Mouse (Mus musculus) stomach, embryonic 16.5 days (tissue): ENCODE data around the gene Dffb. TPM values are rescaled to one million over a fixed set of nuclear protein-coding genes. Genes with fewer than 3 reads are reported as not detected.
"Not testable (repeated sequence)": the region's sequence is repeated elsewhere in the genome, so short reads cannot be mapped to it uniquely, and the experiment has no call there.

Experiments used
- ATAC-seq: fragments of 200-750 bp; cut with Nextera tagmentation; 2 replicates; pipeline ENCODE4 v1.8.0; 2017; ENCODE audit warnings: moderate number of reproducible peaks, moderate TSS enrichment; ENCODE audit not compliant: insufficient read depth, low FRiP score
- H3K27ac ChIP-seq: fragments of 300-500 bp; sonication (generic); 2 replicates; pipeline ENCODE4 v1.5.1; 2014; ENCODE audit warnings: low read length
- H3K27me3 ChIP-seq: fragments of 300-500 bp; sonication (generic); 2 replicates; pipeline ENCODE4 v1.6.1; 2014; ENCODE audit warnings: low read length, control low read depth, mixed read lengths; ENCODE audit not compliant: control insufficient read depth, insufficient read depth
- H3K36me3 ChIP-seq: fragments of 300-500 bp; sonication (generic); 2 replicates; pipeline ENCODE4 v1.6.1; 2014; ENCODE audit warnings: low read length; ENCODE audit not compliant: control insufficient read depth, insufficient read depth
- H3K4me1 ChIP-seq: fragments of 300-500 bp; sonication (generic); 2 replicates; pipeline ENCODE4 v1.6.1; 2014; ENCODE audit warnings: low read length, control low read depth, mixed read lengths; ENCODE audit not compliant: control insufficient read depth, insufficient read depth
- H3K4me2 ChIP-seq: fragments of 300-500 bp; sonication (generic); 2 replicates; pipeline ENCODE4 v1.6.1; 2014; ENCODE audit warnings: low read depth, low read length, mixed read lengths
- H3K4me3 ChIP-seq: fragments of 300-500 bp; sonication (generic); replicated peaks from 2 replicates; pipeline ENCODE4 v1.5.1; 2014; ENCODE audit warnings: mild to moderate bottlenecking, low read length
- H3K9ac ChIP-seq: fragments of 300-500 bp; sonication (generic); 2 replicates; pipeline ENCODE4 v1.6.1; 2014; ENCODE audit warnings: low read length
- H3K9me3 ChIP-seq: fragments of 300-500 bp; sonication (generic); replicated peaks from 2 replicates; pipeline ENCODE4 v1.6.1; 2016; ENCODE audit warnings: low read length, control low read depth; ENCODE audit not compliant: control insufficient read depth
- WGBS: fragments of 180-500 bp; shearing (Covaris S2); extraction: QIAGEN DNeasy Blood & Tissue Kit; methylation state at CpG from one replicate; pipeline ENCODE4 v1.1.7; 2014; 5-methylcytosine and 5-hydroxymethylcytosine counted together
- polyA plus RNA-seq: library from polyadenylated mRNA; unstranded; fragments of >200 nt; fragmentation: Nextera tagmentation; extraction: Ambion mirVana; gene quantifications from 2 replicates; pipeline ENCODE4 v1.2.1, GENCODE M21; 2015

The Dffb gene
- polyA plus RNA-seq, 1 experiment from 2014 or later = 12.8 TPM

DNA sequence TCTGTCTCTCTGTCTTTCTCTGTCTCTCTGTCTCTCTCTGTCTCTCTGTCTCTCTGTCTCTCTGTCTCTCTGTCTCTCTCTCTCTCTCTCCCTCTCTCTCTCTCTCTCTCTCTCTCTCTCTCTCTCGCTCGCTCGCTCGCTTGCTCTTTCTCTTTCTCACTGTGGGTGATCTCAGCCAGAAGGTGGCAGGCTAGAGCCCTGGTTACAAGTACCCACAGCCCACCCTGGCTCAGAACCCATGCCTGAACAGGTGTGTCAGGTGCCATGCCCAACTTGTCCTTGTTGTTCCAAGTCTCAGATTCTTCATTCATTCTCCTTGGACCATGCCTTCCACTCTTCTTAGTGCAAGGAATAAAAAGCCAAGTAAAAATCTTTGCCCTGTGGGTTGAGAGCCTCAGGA, 52.8 kb downstream of the Dffb start:
- H3K27ac ChIP-seq, H3K4me2 ChIP-seq, H3K36me3 ChIP-seq, H3K27me3 ChIP-seq, H3K4me1 ChIP-seq, H3K4me3 ChIP-seq, H3K9ac ChIP-seq, H3K9me3 ChIP-seq, ATAC-seq: not testable (repeated sequence)
- WGBS = 35% methylated on average over 4 of the region's 4 CpGs

DNA sequence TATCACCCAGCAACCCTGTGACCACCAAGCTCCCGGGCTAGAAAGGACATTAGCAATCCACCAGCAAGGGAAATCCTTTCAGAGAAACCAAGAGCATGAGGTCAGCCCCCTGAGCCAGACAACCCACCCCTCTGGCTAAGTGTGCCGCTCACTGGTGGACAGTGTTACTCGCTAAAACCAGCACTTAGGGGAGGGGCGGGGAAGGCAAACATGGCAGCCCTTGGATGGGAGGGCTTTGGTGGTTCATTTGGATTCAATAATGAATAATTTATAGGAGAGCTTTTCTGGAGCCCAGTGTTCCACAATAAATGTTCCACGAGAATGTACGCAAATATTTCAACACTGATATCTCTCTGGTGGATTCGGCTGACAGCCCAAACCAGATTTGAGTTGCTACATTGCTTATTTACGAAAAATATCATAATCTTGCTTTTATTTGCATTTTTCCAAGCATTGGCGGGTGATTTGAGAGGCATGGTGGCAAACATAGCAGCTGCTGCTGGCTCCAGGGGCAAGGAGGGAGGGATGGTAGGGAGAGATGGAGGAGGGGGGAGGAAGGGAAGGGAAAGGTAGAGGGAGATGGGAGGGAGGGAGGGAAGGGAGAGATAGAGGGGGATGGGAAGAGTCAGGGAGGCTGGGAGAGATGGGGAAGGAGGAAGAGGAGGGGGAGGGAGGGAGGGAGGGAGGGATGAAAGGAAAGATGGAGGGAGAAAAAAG, 54.3 kb downstream of the Dffb start:
- Histone ChIP-seq H3K9me3 (no peaks in the 10 kb centered on the region), H3K4me2 (no peak overlapping the region), H3K27me3 (no peaks in the 10 kb centered on the region), H3K4me3 (no peak overlapping the region), H3K9ac (no peak overlapping the region), H3K4me1 (no peaks in the 10 kb centered on the region), H3K27ac (no peak overlapping the region), H3K36me3 (no peaks in the 10 kb centered on the region)
- WGBS = 61% methylated on average over 9 of the region's 9 CpGs
- no peak for ATAC-seq

- Histone ChIP-seq H3K27ac (no peak overlapping the region), H3K9me3 (no peaks in the 10 kb centered on the region), H3K4me3 (no peak overlapping the region), H3K9ac (no peak overlapping the region), H3K4me2 (no peak overlapping the region), H3K36me3 (no peaks in the 10 kb centered on the region), H3K27me3 (no peaks in the 10 kb centered on the region), H3K4me1 (no peaks in the 10 kb centered on the region)
- 30% methylated on average over 8 of the region's 8 CpGs for WGBS
- no peak for ATAC-seq
These were observed 57.0 kb downstream of the Dffb start for GRCm38 (mm10) chr4:153917773-153918500.

Other genes with a start within 250 kb of the Dffb start
- 62.9 and 65.2 TPM in 2 replicates for gene A430005L14Rik, start 17.9 kb downstream of the Dffb start, polyA plus RNA-seq
- gene Cep104, start 68 bp upstream of the Dffb start, polyA plus RNA-seq = 12.0 and 13.9 TPM in 2 replicates
- 8.6 and 10.9 TPM in 2 replicates for gene Lrrc47, start 36.6 kb upstream of the Dffb start, polyA plus RNA-seq
- 58.7 and 63.0 TPM in 2 replicates for gene Smim1, start 51.1 kb upstream of the Dffb start, polyA plus RNA-seq
- gene Ccdc27, start 67.6 kb upstream of the Dffb start, polyA plus RNA-seq = not detected in 2 replicates
- gene Trp73, start 165.1 kb upstream of the Dffb start, polyA plus RNA-seq = 0.96 and 1.6 TPM in 2 replicates
- gene Wrap73, start 167.2 kb upstream of the Dffb start, polyA plus RNA-seq = 35.8 and 38.6 TPM in 2 replicates
- 122 and 126 TPM in 2 replicates for gene Tprgl, start 185.5 kb upstream of the Dffb start, polyA plus RNA-seq
- gene Megf6, start 195.6 kb upstream of the Dffb start, polyA plus RNA-seq = 25.2 and 25.6 TPM in 2 replicates